8 mouse cellular contexts compared by ENCODE assay signal in the genomic region with DNA sequence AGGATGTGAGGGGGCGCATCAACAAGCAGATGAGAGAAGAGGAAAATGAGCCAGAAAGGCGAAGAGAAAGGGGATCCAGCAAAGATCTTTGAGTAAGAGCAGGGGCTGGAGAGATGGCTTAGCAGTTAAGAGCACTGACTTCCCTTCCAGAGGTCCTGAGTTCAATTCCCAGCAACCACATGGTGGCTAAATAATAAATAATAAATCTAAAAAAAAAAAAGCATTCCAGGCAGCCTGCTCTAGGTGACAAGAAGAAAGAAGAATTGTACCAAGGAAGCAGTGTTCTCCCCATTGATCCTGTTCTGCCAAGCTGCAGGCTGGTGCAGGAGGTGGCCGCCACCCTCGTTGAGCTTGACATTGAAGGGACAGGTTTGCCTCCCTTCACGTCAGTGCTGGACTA.
DNase-seq lines count a peak whose midpoint lies in the region; ATAC-seq and TF ChIP-seq lines count a peak whose summit lies in the region.

No protein-coding gene starts in this region.

- H3K36me3 ChIP-seq in embryonic facial prominence, embryonic 13.5 days: peaks cover 33% of the 10 kb centered on the region
- H3K36me3 ChIP-seq in intestine, embryonic 14.5 days (ENCODE audit: control insufficient read depth, insufficient read depth, low read length): peaks cover 5% of the 10 kb centered on the region; the same call in 1 of the 2 replicates
- H3K36me3 ChIP-seq in myocyte (ENCODE audit: control insufficient read depth, insufficient read depth): no peaks in the 10 kb centered on the region

- peak overlapping the region; percentile 66 for H3ac ChIP-seq in myocyte (ENCODE audit: control insufficient read depth, insufficient read length)

- H3K4me2 ChIP-seq in embryonic facial prominence, embryonic 13.5 days: peak overlapping the region; percentile 70
- peak overlapping the region; percentile 56 for H3K4me2 ChIP-seq in intestine, embryonic 14.5 days (ENCODE audit: low read length)
- H3K4me2 ChIP-seq in myocyte (ENCODE audit: low read depth): peak overlapping the region; percentile 84

- no peak for ATAC-seq in embryonic facial prominence, embryonic 13.5 days (ENCODE audit: insufficient number of reproducible peaks, insufficient read depth, low FRiP score, low TSS enrichment, low read depth)
- no peak for ATAC-seq in intestine, embryonic 14.5 days (replicated peaks; ENCODE audit: low FRiP score, low TSS enrichment, low read depth)
- no peak for ATAC-seq in megakaryocyte progenitor cell, adult 5-6 weeks (replicated peaks; ENCODE audit: poor library complexity)

- H3K27me3 ChIP-seq in embryonic facial prominence, embryonic 13.5 days: no peaks in the 10 kb centered on the region
- no peaks in the 10 kb centered on the region for H3K27me3 ChIP-seq in intestine, embryonic 14.5 days (replicated peaks; ENCODE audit: control insufficient read depth, insufficient read depth, low read length)
- H3K27me3 ChIP-seq in myocyte (ENCODE audit: control insufficient read depth, insufficient read depth, insufficient read length): no peaks in the 10 kb centered on the region

- peak overlapping the region; percentile 94 for H3K9ac ChIP-seq in embryonic facial prominence, embryonic 13.5 days
- H3K9ac ChIP-seq in intestine, embryonic 14.5 days (ENCODE audit: low read length): peak overlapping the region; percentile 79

- peaks cover 8% of the 10 kb centered on the region for H3K4me1 ChIP-seq in lung, adult 2 months (ENCODE audit: control insufficient read depth, insufficient read depth, low read length)
- H3K4me1 ChIP-seq in embryonic facial prominence, embryonic 13.5 days: peaks cover 14% of the 10 kb centered on the region
- H3K4me1 ChIP-seq in intestine, embryonic 14.5 days (replicated peaks; ENCODE audit: control insufficient read depth, insufficient read depth, low read length): peaks cover 12% of the 10 kb centered on the region

- H3K27ac ChIP-seq in embryonic facial prominence, embryonic 13.5 days: no peak overlapping the region
- no peak overlapping the region for H3K27ac ChIP-seq in intestine, embryonic 14.5 days (ENCODE audit: low read depth)

- H3K4me3 ChIP-seq in lung, adult 2 months (replicated peaks; ENCODE audit: extremely low read depth, low read depth, low read length): peak overlapping the region; percentile 82
- peak overlapping the region; percentile 93 for H3K4me3 ChIP-seq in embryonic facial prominence, embryonic 13.5 days
- peak overlapping the region; percentile 93 for H3K4me3 ChIP-seq in intestine, embryonic 14.5 days (ENCODE audit: low read depth, low read length)
- peak overlapping the region; percentile 78 for H3K4me3 ChIP-seq in myocyte

- DNase-seq in lung, adult 2 months: no peak
- no peak for DNase-seq in lung, postnatal 25 days (ENCODE audit: low spot score)
- DNase-seq in intestine, embryonic 14.5 days (ENCODE audit: low spot score): no peak
- no peak for DNase-seq in frontal cortex, postnatal 36 days (ENCODE audit: low spot score in 2 of 2)
- no peak for DNase-seq in ovary, postnatal 10 days (ENCODE audit: low spot score)

- TF ChIP-seq POLR2A in lung, adult 2 months (IDR thresholded peaks at IDR 0.05; ENCODE audit: borderline replicate concordance, extremely low read depth, low read depth, low read length): no peak
- TF ChIP-seq POLR2A in myocyte (IDR thresholded peaks at IDR 0.05; ENCODE audit: insufficient read length, low read depth): no peak

- no peak for TF ChIP-seq CTCF in lung, adult 2 months (IDR thresholded peaks at IDR 0.05; ENCODE audit: insufficient read depth, low read length)

- 39% methylated on average over 5 of the region's 5 CpGs for WGBS in lung, adult 2 months
- 48% methylated on average over 5 of the region's 5 CpGs for WGBS in embryonic facial prominence, embryonic 13.5 days
- WGBS in intestine, embryonic 14.5 days: 46% methylated on average over 5 of the region's 5 CpGs

- no peaks in the 10 kb centered on the region; the same call in 1 of the 2 replicates for H3K9me3 ChIP-seq in embryonic facial prominence, embryonic 13.5 days
- H3K9me3 ChIP-seq in intestine, embryonic 14.5 days (ENCODE audit: control insufficient read depth, low read length): no peaks in the 10 kb centered on the region

- H3K79me2 ChIP-seq in myocyte (ENCODE audit: control insufficient read depth, insufficient read depth): peaks cover 10% of the 10 kb centered on the region

TF ChIP-seq in myocyte, 11 proteins besides CTCF, POLR2A, EP300 and RAD21:
- TF ChIP-seq MYOG (IDR thresholded peaks at IDR 0.05; ENCODE audit: control insufficient read depth in 1 of 3, insufficient read depth in 1 of 3, insufficient read length in 2 of 3, low read depth in 2 of 3) (no peak), USF1 (IDR thresholded peaks at IDR 0.05; ENCODE audit: low read depth) (no peak), SRF (IDR thresholded peaks at IDR 0.05; ENCODE audit: control insufficient read depth, insufficient read length, low read depth) (no peak)
